Mouse (Mus musculus) CD4-positive helper T cell, adult 2 months (primary cell): ENCODE results near the gene Abcb9.
A peak's percentile ranks its signal among the peaks of the same experiment; 100 is the strongest.

Source experiments
- DNase-seq: peaks from one replicate; pipeline ENCODE4 v3.0.0-alpha.2; 2012; ENCODE audit warnings: low read depth, missing footprints, low spot score

Gene Abcb9

DNA sequence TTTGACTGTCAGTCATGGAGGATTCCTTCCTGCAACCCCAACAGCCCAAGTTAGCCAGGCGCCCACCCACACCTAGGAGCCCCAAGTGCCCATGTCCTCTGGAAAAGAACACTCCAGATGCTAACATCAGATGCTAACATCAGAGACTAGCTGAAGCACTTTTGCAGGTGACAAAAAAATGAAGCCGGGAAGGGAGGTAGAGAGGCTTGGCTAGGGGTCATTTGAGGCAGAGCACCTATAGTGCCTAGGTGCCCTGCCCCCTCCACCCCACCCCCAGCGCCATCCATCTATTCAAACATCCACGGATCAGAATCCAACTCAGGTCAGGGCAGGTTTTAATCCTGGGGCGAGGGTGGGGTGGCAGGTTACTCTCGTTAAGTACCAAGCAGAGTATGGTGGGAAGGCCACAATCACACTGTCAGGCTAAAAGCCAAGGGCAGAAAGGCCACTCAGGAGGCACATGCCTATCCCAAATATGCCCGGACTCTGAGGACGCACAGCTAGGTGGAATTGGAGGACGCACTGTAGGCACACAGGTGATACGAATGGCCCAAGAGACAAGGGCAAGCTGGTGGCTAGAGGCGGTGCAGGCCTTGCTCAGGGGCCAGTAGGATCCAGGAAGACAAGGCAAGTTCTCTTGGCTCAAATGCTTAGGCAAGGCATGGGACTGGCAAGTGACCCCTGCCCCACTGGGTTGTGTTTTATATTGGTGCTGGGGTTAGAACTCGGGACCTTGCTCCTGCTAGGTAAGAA, 1.6 kb downstream of the Abcb9 start:
- DNase-seq = no peak

DNA sequence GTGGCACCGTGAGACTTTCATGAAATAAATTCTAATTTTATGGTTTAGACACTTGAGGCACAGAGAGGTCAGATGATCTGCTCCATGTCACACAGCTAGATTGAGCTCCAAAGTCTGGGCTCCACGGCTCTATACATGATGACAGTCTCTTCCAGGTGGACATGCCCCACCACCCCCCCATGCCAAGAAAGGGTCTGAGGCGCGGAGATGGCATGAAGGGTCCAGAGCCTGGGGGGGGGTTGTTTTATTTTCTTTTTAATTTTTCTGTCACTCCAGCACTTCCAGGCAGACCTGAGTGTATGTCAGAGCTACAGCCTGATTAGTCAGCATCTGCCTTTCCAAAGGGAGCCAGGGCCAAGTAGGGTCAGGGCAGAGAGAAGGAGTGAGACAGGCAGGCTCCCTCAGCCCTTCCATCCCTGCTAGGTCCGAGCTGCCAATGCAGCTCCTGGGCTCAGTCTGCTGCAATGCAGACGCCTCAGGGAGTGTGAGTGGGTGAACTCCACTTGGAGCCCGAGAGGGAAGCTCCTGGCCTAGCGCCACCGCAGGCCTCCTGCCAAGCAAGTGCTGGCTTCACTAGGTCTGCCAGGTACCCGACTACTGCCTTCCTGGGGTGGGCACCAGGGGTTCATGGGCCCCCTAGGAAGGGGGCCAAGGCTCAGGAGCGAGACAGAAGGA, 2.3 kb downstream of the Abcb9 start:
- DNase-seq = no peak

DNA sequence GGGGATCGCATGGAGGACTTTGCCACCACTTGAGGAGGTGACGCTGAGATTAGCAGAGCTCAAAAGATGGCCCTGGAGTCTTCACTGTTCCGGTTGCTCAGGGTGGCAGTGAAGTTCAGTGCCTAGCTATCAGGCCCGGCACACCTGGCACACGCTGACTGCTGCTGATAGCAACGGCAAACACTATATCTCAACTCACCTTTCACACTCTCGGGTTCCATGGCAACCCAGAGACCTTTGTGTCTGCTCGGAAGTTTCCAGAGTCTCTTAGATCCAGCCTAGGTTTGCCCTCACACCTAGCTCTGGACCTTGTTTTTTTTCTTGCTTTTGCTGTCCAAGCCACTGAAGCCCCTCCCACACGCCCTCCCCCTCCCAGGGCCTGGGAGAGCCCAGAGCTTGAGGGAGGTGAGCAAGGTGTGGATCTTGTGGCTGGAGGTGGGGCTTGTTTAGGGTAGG, 3.6 kb downstream of the Abcb9 start:
- no peak for DNase-seq

DNA sequence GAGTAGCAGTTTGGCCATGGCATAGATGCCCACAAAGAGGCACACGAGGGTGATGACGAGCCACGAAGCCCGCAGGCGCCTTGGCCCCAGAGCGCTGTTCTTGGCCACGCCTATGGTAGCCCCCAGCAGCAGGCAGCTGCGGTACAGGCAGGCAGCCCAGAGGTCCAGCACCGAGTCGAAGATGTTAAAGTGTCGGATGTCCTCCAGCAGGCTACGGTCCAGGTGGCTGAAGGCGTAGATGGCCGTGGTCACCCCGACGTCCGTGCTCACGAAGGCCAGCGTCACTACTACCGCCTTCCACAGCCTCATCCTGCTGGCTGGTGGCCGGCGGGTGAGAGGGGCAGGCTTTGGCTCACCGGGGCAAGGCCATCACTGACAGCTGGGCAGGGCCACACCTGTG, 5.7 kb downstream of the Abcb9 start:
- DNase-seq = no peak

GRCm38 (mm10) chr5:124086876-124087275, 8.7 kb downstream of the Abcb9 start:
- no peak for DNase-seq

DNA sequence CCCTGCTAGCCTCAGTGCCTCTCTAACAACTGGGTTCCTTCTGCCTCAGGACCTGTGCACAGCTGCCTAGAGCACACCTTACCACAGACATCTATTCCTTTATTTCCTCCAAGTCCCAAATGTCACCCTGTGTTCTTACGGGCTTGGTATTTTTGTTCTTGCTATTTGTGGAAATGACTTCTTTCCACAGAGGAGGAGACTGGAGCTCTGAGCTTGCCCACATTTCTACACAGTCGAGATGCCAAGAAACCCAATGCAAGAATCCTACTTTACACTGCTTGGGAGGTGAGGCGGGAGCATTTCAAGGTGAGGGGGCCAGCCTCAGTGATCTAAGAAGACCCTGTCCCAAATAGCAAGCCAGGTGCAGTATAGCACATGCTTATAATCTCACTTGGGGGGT, 10.1 kb downstream of the Abcb9 start:
- no peak for DNase-seq

DNA sequence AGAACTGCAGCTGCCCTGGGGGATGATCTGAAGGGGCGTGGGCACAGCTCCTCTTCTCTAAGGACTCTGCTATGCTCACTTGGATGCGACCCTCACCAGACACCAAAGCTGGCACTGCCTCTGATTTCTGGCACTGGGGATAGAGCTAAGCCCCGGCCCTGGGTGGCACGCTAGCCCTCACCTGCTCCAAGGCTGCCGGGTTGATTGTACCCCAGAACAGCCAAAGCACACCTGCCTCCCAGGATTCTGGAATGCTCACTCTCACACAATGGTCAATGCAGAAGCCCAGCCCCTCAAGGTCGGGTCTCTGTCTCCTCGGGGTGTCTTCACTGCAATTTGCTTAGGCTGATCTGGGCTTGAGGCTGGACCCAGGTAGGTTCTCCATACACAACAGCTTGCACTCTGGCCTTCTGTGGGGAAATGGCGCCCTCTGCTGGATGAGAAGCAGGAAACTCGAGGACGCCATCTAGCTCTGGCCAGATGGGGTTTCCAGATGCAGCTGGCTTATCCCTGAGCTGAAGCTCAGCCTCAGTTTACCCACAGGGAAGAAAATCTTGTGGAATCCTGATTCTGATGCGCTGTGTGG, 10.9 kb downstream of the Abcb9 start:
- DNase-seq = peak; percentile 85

- peak; percentile 88 for DNase-seq
Observed at GRCm38 (mm10) chr5:124083850-124084587, 11.6 kb downstream of the Abcb9 start.

DNA sequence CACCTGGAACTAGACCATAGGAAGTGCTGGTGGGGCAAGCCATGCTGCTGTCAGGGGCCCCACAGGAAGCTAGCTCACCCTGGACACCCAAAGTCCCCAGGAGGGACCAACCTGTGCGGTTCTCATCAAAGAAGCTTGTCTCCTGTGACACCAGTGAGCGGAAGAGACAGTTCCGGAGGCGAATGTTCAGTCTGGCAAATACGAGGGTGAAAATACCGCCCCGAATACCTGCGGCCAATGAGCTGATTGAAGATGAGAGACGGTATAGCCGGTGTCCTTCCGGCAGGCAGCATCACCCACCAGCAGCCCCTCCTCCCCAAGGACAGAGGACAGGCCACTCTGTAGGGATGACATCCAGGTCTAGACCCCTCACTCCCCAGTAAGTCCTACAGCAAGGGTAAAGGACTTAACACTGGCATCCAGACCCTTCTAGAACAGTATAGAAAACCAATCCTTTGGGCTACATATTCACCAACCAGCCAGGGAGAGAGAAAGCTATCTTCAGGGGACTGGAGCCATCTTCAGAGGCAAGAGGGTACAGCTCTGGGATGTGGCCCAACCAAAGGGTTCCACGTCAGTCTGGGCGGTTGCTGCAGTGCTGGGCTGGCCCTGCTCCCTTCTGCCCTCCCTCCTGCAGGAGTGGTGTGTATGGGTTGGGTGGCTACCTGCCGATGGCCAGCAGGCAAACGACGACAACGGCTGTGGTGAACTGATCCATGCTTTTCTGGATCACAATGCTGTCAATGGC, 12.5 kb downstream of the Abcb9 start:
- DNase-seq = peak; percentile 60

DNA sequence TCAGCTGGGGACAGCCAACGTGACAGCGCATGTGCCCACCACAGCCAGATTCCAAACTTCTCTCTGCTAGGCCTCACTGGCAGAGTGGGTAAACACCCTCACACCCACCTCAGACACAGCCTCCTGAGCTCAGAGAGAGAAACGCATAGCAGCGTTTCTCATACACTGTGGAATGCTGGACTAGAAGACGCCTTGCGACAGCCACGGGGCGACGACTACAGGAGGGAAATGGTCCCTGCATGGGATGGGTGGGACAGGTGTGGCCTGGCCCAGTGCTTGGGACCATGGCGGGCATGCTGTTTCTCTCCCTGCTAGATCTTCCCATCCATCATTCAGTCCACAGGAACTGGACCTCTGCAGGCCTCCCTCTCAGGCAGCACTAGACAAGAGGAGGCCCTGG, 13.2 kb downstream of the Abcb9 start:
- DNase-seq = peak; percentile 27

DNA sequence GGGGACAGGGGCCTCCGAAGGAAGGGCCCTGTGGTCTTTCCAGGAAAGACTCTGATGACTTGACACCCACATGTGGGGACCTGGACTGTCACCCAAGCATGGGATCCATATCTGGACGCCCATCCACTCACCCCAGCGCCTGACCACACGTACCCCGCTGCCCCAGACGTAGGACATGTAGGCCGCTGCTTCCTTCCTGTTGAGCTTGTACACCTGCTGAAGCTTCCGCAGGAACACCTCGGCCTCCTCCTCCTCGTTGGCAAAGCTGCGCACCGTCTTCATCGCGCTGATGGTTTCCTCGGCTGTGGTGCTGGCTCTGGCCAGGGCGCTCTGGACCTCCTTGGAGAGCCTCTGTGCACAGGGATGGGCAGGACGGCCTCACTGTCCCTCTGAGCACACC, 15.7 kb downstream of the Abcb9 start:
- DNase-seq = peak; percentile 75

DNA sequence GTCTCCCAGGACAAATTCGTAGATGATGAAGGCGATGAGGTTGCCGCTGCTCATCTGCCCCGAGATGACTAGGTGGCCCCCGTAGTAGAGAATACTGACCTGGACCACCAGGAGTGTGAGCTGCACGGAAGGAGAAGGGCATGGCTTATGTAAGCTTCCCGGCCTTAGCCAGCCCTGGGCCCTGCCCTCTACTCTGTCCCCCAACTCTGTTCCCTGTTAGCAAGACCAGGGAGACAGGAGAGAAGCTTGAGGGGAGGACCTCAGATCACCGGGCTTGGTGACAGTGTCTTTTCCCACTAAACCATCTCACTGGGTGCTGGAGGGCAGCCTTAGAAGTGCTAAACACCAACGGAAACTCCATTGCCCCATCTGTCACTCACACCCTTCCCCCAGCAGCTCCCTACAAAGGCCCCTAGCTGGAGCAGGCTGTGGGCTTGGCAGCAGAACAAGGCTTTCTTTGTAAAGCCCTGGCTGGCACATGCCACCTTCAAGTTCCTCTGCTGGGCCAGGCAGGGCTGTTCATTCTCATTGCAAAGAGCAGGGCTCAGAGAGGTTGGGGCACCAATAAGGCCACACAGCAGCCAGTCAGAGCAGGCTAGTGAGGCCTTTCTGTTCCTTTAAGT, 16.7 kb downstream of the Abcb9 start:
- DNase-seq = peak; percentile 82

DNA sequence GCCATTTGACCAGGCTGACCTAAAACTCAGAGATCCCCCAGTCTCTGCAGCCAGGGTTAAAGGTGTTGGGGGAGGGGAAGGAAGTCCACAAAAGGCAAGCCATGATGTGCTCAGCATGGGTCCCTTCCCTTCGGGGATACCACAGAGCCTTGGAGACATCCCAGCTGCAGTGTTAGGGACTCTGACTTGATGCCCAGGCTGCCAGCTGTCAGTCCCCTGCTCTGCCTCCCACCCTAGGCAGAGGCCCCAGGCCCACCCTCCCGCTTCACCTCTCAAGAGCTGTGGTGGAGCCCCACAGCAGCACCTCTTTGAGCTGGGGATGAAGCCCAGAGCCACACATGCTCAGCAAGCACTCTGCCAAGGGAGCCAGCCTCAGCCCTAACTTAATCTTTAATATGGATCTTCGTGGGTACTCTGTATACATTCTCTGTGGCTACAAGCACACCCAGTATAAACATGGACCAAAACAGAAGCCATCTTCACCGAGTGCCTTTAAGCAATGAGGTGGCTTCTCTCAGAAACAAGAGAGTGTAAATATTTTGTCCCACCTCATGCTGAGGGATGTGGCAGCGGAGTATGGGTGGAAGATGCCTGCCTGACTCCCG, 17.6 kb downstream of the Abcb9 start:
- DNase-seq = peak; percentile 58

- peak; percentile 32 for DNase-seq
Observed at GRCm38 (mm10) chr5:124077241-124077640, 18.4 kb downstream of the Abcb9 start.

DNA sequence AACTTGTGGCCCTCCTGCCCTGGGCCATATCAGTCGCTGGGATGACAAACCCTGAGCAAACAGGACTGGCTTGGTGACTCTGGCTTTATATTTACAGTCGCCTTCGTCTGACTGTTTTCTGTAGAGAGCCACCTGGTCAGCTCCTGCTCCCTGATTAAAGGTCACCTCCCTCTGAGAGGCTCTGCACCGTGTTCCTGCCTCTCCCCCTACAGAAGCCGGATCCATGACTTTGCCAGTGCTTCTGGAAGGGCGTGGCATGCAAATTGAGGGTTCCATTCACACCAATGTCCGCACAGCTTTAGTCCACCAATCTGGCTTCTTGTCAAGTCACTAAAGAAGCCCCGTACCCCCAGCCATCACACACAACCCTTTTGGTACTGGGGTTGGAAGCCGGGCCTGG, 19.0 kb downstream of the Abcb9 start:
- peak; percentile 29 for DNase-seq

GRCm38 (mm10) chr5:124075716-124076115, 19.9 kb downstream of the Abcb9 start:
- peak; percentile 83 for DNase-seq

GRCm38 (mm10) chr5:124074845-124075307, 20.7 kb downstream of the Abcb9 start:
- peak; percentile 92 for DNase-seq

- DNase-seq = no peak
Observed at GRCm38 (mm10) chr5:124073682-124074081, 21.9 kb downstream of the Abcb9 start.

- no peak for DNase-seq
Observed at GRCm38 (mm10) chr5:124069657-124070056, 25.9 kb downstream of the Abcb9 start.
